Mouse (Mus musculus): Measurements from ENCODE around the gene Gpr18. TPM values are rescaled to one million over a fixed set of nuclear protein-coding genes. Genes with fewer than 3 reads are reported as not detected.

Gpr18 gene
- 3.2 and 3.7 TPM in 2 replicates for total RNA-seq (2023)

DNA sequence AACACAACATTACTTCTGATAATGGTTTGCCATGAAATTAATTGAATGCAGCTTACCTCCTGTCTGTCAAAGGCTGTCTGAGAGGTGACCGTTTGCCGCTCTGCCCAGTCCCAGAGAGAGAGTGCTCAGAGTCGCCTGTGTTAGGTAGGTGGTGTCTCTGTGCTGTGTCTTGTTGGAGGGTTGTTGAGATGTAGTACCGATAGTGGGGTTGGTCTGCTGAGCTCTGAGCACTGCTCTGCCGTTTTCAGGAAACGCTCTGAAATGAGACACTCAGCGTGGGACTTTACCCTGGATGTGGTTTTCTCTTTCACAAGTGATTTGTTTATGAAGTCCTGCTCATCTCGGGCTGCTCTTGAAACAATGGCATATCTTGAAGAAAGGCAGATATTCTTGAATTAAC lies at the start of gene Gpr18:
Gene Gpr18 (minus strand): TSS at position 161 of the 400 bp plus-strand sequence.

DNA sequence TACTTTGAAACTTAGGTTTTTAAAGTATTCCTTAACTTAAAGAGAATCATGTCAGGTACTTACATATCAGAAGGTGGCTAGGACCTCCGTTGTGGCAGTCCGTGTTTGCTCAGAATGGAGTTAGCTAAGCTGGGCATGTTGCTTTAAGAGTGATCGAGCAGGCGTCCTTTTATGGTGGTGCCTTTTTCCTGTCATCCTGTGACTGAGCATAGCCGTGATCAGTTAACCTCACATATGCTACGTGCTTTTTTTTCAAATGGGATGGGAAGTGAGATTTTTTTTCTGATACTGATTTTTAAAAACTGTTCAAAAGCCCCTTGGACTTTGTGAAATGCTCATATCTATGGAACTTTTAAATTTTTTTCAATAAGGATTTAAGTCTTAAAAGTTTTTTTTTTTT lies 49.4 kb upstream of the Gpr18 start, which contains the start of gene Gpr183:
Gene Gpr183 (minus strand): TSS at position 206 of the 400 bp plus-strand sequence.

DNA sequence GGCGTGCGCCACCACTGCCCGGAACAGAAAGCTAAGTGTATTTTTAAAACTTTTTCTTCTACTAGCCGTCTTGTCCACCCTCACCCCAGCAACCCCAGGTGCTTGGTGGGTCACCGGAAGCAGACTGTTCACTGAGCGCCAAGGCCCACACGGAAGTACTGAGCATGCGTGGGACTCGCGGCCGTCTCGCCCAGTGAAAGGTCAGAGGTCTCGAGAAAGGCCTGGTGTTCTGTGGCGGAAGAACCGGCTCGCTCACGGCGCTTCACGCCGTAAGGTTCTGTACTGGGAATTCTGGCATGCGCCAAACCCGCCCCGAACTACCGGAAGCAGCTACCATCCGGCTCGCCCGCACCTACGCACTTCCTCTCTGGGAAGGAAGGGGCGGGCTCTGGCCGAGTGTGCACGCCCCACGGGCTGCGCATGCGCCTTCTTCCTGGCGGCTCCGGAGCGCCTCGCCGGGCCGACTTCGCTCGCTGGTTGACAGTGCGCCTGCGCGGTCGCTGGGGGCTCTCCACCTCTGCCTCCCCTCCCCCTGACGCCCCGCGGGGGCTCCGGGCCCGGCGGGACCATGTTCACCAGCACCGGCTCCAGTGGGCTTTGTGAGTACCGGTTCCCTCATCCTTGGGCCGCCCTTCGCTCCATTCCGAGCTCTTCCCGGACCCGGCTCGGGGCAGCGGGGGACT lies 37.3 kb downstream of the Gpr18 start, which contains the start of gene Ubac2:
Gene Ubac2 (plus strand): TSS at position 445 of the 683 bp plus-strand sequence.

Other genes with a start within 250 kb of the Gpr18 start
- gene Dock9, start 117.9 kb downstream of the Gpr18 start, total RNA-seq (2023): 2.3 and 4.0 TPM in 2 replicates
- gene Ubac2, start 37.2 kb downstream of the Gpr18 start, total RNA-seq (2023): 25.4 and 29.1 TPM in 2 replicates
- gene Gpr183, start 49.4 kb upstream of the Gpr18 start, total RNA-seq (2023): 5.7 and 6.7 TPM in 2 replicates
- not detected in 2 replicates for gene Timm8a2, start 118.9 kb upstream of the Gpr18 start, total RNA-seq (2023)
- gene Tm9sf2, start 191.3 kb upstream of the Gpr18 start, total RNA-seq (2023): 51.5 and 77.1 TPM in 2 replicates

Measured in neutrophil, adult 65 days (primary cell).